In genomic region chr13:34963511-34964397, GRCm38 (mm10) we compare ENCODE assay signal across 8 mouse cellular contexts. TPM values are rescaled to one million over a fixed set of nuclear protein-coding genes. Genes with fewer than 3 reads are reported as not detected.
DNase-seq lines count a peak whose midpoint lies in the region; ATAC-seq lines count a peak whose summit lies in the region.

Eci3 (minus strand) TSS chr13:34963810.

- peak; percentile 8 for DNase-seq in left cerebral cortex, postnatal 4 days
- no peak for DNase-seq in left cerebral cortex, adult 11 months (ENCODE audit: low spot score)
- DNase-seq in embryonic facial prominence, embryonic 11.5 days (ENCODE audit: low spot score): peak; percentile 66
- DNase-seq in kidney, adult 9 months: peak; percentile 96
- peak; percentile 60 for DNase-seq in ovary, adult 18-20 months (ENCODE audit: low spot score)
- DNase-seq in adipocyte (ENCODE audit: low spot score): no peak

- peak within 1 kb of the TSS; percentile 74 for H3K4me2 ChIP-seq in embryonic facial prominence, embryonic 11.5 days (ENCODE audit: low read depth, low read length)
- H3K4me2 ChIP-seq in heart, embryonic 11.5 days: peak within 1 kb of the TSS; percentile 91
- H3K4me2 ChIP-seq in lung, embryonic 16.5 days (ENCODE audit: low read depth, low read length): peak within 1 kb of the TSS; percentile 93

- H3K4me1 ChIP-seq in embryonic facial prominence, embryonic 11.5 days (ENCODE audit: control insufficient read depth, insufficient read depth, low read length): no peaks in the 10 kb centered on the region
- H3K4me1 ChIP-seq in heart, embryonic 11.5 days (ENCODE audit: control insufficient read depth, insufficient read depth, low read length): 0 out of 2 replicates have a peak, but pooled peaks cover 3% of the 10 kb centered on the region
- peaks cover 2% of the 10 kb centered on the region; the same call in 1 of the 2 replicates for H3K4me1 ChIP-seq in lung, embryonic 16.5 days (replicated peaks; ENCODE audit: control insufficient read depth, insufficient read depth, low read length)

- intact Hi-C loops in left cerebral cortex, postnatal 4 days (cut with DNase I): no loop called here

- ATAC-seq in embryonic facial prominence, embryonic 11.5 days (replicated peaks; ENCODE audit: insufficient number of reproducible peaks, low FRiP score, low TSS enrichment, low read depth): peak; percentile 85
- no peak; the same call in 1 of the 2 replicates for ATAC-seq in heart, embryonic 11.5 days (replicated peaks; ENCODE audit: insufficient number of reproducible peaks, low FRiP score, low TSS enrichment)
- peak; percentile 79 for ATAC-seq in lung, embryonic 16.5 days (ENCODE audit: low read depth)

- peaks cover 8% of the 10 kb centered on the region for H3K27me3 ChIP-seq in embryonic facial prominence, embryonic 11.5 days (ENCODE audit: control insufficient read depth, insufficient read depth, low read length)
- peaks cover 15% of the 10 kb centered on the region for H3K27me3 ChIP-seq in heart, embryonic 11.5 days (ENCODE audit: control insufficient read depth, insufficient read depth, low read length)
- H3K27me3 ChIP-seq in lung, embryonic 16.5 days (ENCODE audit: control insufficient read depth, insufficient read depth, low read depth, low read length): peaks cover 10% of the 10 kb centered on the region; the same call in 1 of the 2 replicates

- H3K36me3 ChIP-seq in embryonic facial prominence, embryonic 11.5 days (replicated peaks; ENCODE audit: control insufficient read depth, insufficient read depth, low read depth, low read length): no peaks in the 10 kb centered on the region
- no peaks in the 10 kb centered on the region for H3K36me3 ChIP-seq in heart, embryonic 11.5 days (ENCODE audit: control insufficient read depth, insufficient read depth, low read length)
- no peaks in the 10 kb centered on the region for H3K36me3 ChIP-seq in lung, embryonic 16.5 days (ENCODE audit: control insufficient read depth, insufficient read depth, low read length)

- peak within 1 kb of the TSS; percentile 37 for H3K4me3 ChIP-seq in embryonic facial prominence, embryonic 11.5 days (ENCODE audit: low read depth, low read length)
- H3K4me3 ChIP-seq in heart, embryonic 11.5 days (ENCODE audit: low read depth, low read length): peak within 1 kb of the TSS; percentile 54
- peak within 1 kb of the TSS; percentile 53 for H3K4me3 ChIP-seq in lung, embryonic 16.5 days (ENCODE audit: low read length)

- peak within 1 kb of the TSS; percentile 43 for H3K9ac ChIP-seq in embryonic facial prominence, embryonic 11.5 days (replicated peaks; ENCODE audit: low read length)
- peak within 1 kb of the TSS; percentile 58; the same call in 1 of the 2 replicates for H3K9ac ChIP-seq in heart, embryonic 11.5 days (ENCODE audit: low read depth, low read length)
- H3K9ac ChIP-seq in lung, embryonic 16.5 days (ENCODE audit: low read length): peak within 1 kb of the TSS; percentile 60

- no peaks in the 10 kb centered on the region for H3K9me3 ChIP-seq in embryonic facial prominence, embryonic 11.5 days (replicated peaks; ENCODE audit: control insufficient read depth, low read length)
- H3K9me3 ChIP-seq in heart, embryonic 11.5 days (replicated peaks; ENCODE audit: control insufficient read depth, low read length): no peaks in the 10 kb centered on the region
- no peaks in the 10 kb centered on the region for H3K9me3 ChIP-seq in lung, embryonic 16.5 days (ENCODE audit: control insufficient read depth, low read length)

- WGBS in embryonic facial prominence, embryonic 11.5 days: 3% methylated on average over 32 of the region's 32 CpGs
- WGBS in heart, embryonic 11.5 days (ENCODE audit: insufficient replicate concordance): 2% methylated on average over 32 of the region's 32 CpGs
- 2% methylated on average over 32 of the region's 32 CpGs for WGBS in lung, embryonic 16.5 days

- no peak within 1 kb of the TSS for H3K27ac ChIP-seq in embryonic facial prominence, embryonic 11.5 days (replicated peaks; ENCODE audit: low read depth, low read length)
- no peak within 1 kb of the TSS for H3K27ac ChIP-seq in heart, embryonic 11.5 days (ENCODE audit: low read depth, low read length)
- no peak within 1 kb of the TSS for H3K27ac ChIP-seq in lung, embryonic 16.5 days (ENCODE audit: low read length)

RNA-seq across cellular contexts. Expression of gene Eci3, which starts in this region (rescaled TPM):
- total RNA-seq in left cerebral cortex, postnatal 4 days (2021): 1 to 10 TPM in 1 of 2 experiments, not detected in 1; 1.0 TPM
- 0.88 and 1.7 TPM in 2 replicates for polyA plus RNA-seq in embryonic facial prominence, embryonic 11.5 days (2014; fragmentation: Nextera tagmentation; extraction: Ambion mirVana)
- polyA plus RNA-seq in heart, embryonic 11.5 days (2014; fragmentation: Nextera tagmentation; extraction: Ambion mirVana): 0.39 and 0.51 TPM in 2 replicates
- 0.36 and 0.55 TPM in 2 replicates for polyA plus RNA-seq in lung, embryonic 16.5 days (2015; fragmentation: Nextera tagmentation; extraction: Ambion mirVana)

Comparison
In these comparisons a context has a peak if more than half of its experiments do, and no peak if none do; other contexts are left out.
1. DNase-seq: peak in left cerebral cortex, postnatal 4 days (single experiment), embryonic facial prominence, embryonic 11.5 days (single experiment), kidney, adult 9 months (single experiment) and ovary, adult 18-20 months (single experiment); none in left cerebral cortex, adult 11 months (single experiment) and adipocyte (single experiment).
2. Peak in ATAC-seq, H3K4me3 ChIP-seq, H3K9ac ChIP-seq and H3K4me2 ChIP-seq in lung, embryonic 16.5 days; RNA of the gene not detected or under 1 TPM.
3. Peak in every context shown above with its lines, with median percentiles within 50 percentile points of each other: H3K4me2 ChIP-seq, H3K4me3 ChIP-seq and H3K9ac ChIP-seq.